14 mouse cellular contexts compared by ENCODE assay signal in genomic region chr5:66498140-66498539, GRCm38 (mm10).
DNase-seq lines count a peak whose midpoint lies in the region; ATAC-seq and TF ChIP-seq lines count a peak whose summit lies in the region.
"Had no signal": no experiment of that assay in that cellular context is flagged by ENCODE, and none has a peak within 500 bp of the region (broad histone marks: within the 10 kb centered on the region; RNA-seq: fewer than 3 reads in every experiment).

No protein-coding gene starts in this region.

- peak; percentile 5; the same call in 1 of the 2 replicates for ATAC-seq in kidney, embryonic 15.5 days (replicated peaks; ENCODE audit: low FRiP score)
- ATAC-seq in lung, embryonic 16.5 days (ENCODE audit: low read depth), result peak; percentile 77
- no peak for ATAC-seq in stomach, postnatal 0 days (ENCODE audit: low FRiP score, low TSS enrichment)
- ATAC-seq: forebrain, embryonic 13.5 days had no signal

- no peaks in the 10 kb centered on the region for H3K9me3 ChIP-seq in heart, embryonic 10.5 days
- H3K9me3 ChIP-seq in kidney, embryonic 15.5 days (replicated peaks), result no peaks in the 10 kb centered on the region
- no peaks in the 10 kb centered on the region for H3K9me3 ChIP-seq in lung, embryonic 16.5 days (ENCODE audit: control insufficient read depth, low read length)
- no peaks in the 10 kb centered on the region for H3K9me3 ChIP-seq in stomach, postnatal 0 days (ENCODE audit: control insufficient read depth, low read length)
- H3K9me3 ChIP-seq: forebrain, embryonic 13.5 days had no signal

- H3K9ac ChIP-seq in kidney, embryonic 15.5 days, result no peak overlapping the region
- H3K9ac ChIP-seq in lung, embryonic 16.5 days (ENCODE audit: low read length), result no peak overlapping the region
- no peak overlapping the region for H3K9ac ChIP-seq in stomach, postnatal 0 days (ENCODE audit: low read length)
- H3K9ac ChIP-seq: forebrain, embryonic 13.5 days; hindbrain, embryonic 14.5 days had no signal

- H3K4me2 ChIP-seq in kidney, embryonic 15.5 days, result no peak overlapping the region
- peak overlapping the region; percentile 20; the same call in 1 of the 2 replicates for H3K4me2 ChIP-seq in lung, embryonic 16.5 days (ENCODE audit: low read depth, low read length)
- H3K4me2 ChIP-seq in stomach, postnatal 0 days (replicated peaks; ENCODE audit: low read depth), result no peak overlapping the region
- H3K4me2 ChIP-seq: forebrain, embryonic 13.5 days; hindbrain, embryonic 14.5 days; midbrain, embryonic 11.5 days had no signal

- peaks cover 44% of the 10 kb centered on the region for H3K4me1 ChIP-seq in heart, embryonic 10.5 days
- peaks cover 43% of the 10 kb centered on the region for H3K4me1 ChIP-seq in kidney, embryonic 15.5 days
- H3K4me1 ChIP-seq in lung, embryonic 16.5 days (replicated peaks; ENCODE audit: control insufficient read depth, insufficient read depth, low read length), result peaks cover 36% of the 10 kb centered on the region
- H3K4me1 ChIP-seq in stomach, postnatal 0 days (replicated peaks; ENCODE audit: control insufficient read depth, insufficient read depth), result no peaks in the 10 kb centered on the region; the same call in 1 of the 2 replicates
- H3K4me1 ChIP-seq: forebrain, embryonic 13.5 days had no signal

- no peaks in the 10 kb centered on the region for H3K27me3 ChIP-seq in heart, embryonic 10.5 days (ENCODE audit: insufficient read depth, poor library complexity, severe bottlenecking)
- no peaks in the 10 kb centered on the region for H3K27me3 ChIP-seq in kidney, embryonic 15.5 days
- no peaks in the 10 kb centered on the region for H3K27me3 ChIP-seq in lung, embryonic 16.5 days (ENCODE audit: control insufficient read depth, insufficient read depth, low read depth, low read length)
- H3K27me3 ChIP-seq in stomach, postnatal 0 days (ENCODE audit: control insufficient read depth, insufficient read depth, low read length), result no peaks in the 10 kb centered on the region
- H3K27me3 ChIP-seq: forebrain, embryonic 13.5 days had no signal

- no peak for TF ChIP-seq CTCF in stomach, postnatal 0 days (IDR thresholded peaks at IDR 0.05; ENCODE audit: low read depth)

- no peak overlapping the region for H3K4me3 ChIP-seq in heart, embryonic 10.5 days
- H3K4me3 ChIP-seq in kidney, embryonic 15.5 days (replicated peaks), result no peak overlapping the region
- H3K4me3 ChIP-seq in lung, embryonic 16.5 days (ENCODE audit: low read length), result no peak overlapping the region
- H3K4me3 ChIP-seq in stomach, postnatal 0 days (ENCODE audit: low read depth, low read length), result no peak overlapping the region
- H3K4me3 ChIP-seq: forebrain, embryonic 13.5 days had no signal

- no peak for TF ChIP-seq EP300 in stomach, postnatal 0 days (optimal IDR thresholded peaks at IDR 0.05)

- H3K36me3 ChIP-seq in heart, embryonic 10.5 days, result no peaks in the 10 kb centered on the region
- H3K36me3 ChIP-seq in kidney, embryonic 15.5 days, result no peaks in the 10 kb centered on the region
- H3K36me3 ChIP-seq in lung, embryonic 16.5 days (ENCODE audit: control insufficient read depth, insufficient read depth, low read length), result no peaks in the 10 kb centered on the region
- no peaks in the 10 kb centered on the region for H3K36me3 ChIP-seq in stomach, postnatal 0 days (ENCODE audit: control insufficient read depth, insufficient read depth, low read length)

- H3K27ac ChIP-seq in heart, embryonic 10.5 days, result peak overlapping the region; percentile 64; the same call in 1 of the 2 replicates
- H3K27ac ChIP-seq in kidney, embryonic 15.5 days, result peak overlapping the region; percentile 79
- H3K27ac ChIP-seq in lung, embryonic 16.5 days (ENCODE audit: low read length), result peak overlapping the region; percentile 89
- 0 out of 2 replicates have a peak overlapping the region, but pooled peaks have one; percentile 8 for H3K27ac ChIP-seq in stomach, postnatal 0 days (replicated peaks)
- H3K27ac ChIP-seq: forebrain, embryonic 13.5 days; hindbrain, embryonic 14.5 days; macrophage had no signal

- WGBS in heart, embryonic 10.5 days, result 75% methylated on average over 1 of the region's 1 CpGs
- WGBS in kidney, embryonic 15.5 days, result 43% methylated on average over 1 of the region's 1 CpGs
- 36% methylated on average over 1 of the region's 1 CpGs for WGBS in lung, embryonic 16.5 days
- 43% methylated on average over 1 of the region's 1 CpGs for WGBS in stomach, postnatal 0 days

- intact Hi-C loops in heart, postnatal 36 days (cut with DNase I), result no loop called here

- DNase-seq in heart, embryonic 10.5 days (ENCODE audit: low spot score), result no peak
- DNase-seq in heart, postnatal 36 days, result no peak
- no peak for DNase-seq in kidney, postnatal 4 days
- DNase-seq in lung, postnatal 10 days, result no peak
- no peak for DNase-seq in stomach, postnatal 0 days (ENCODE audit: low spot score)
- no peak for DNase-seq in frontal cortex, postnatal 10 days (ENCODE audit: low spot score in 2 of 2)
- DNase-seq: cerebellum, postnatal 10 days; thymus, postnatal 25 days had no signal

Comparison
In these comparisons a context has a peak if more than half of its experiments do, and no peak if none do; other contexts are left out.
1. H3K27ac ChIP-seq: peak in every context shown above with its lines; median percentile 89 in lung, embryonic 16.5 days; 79 in kidney, embryonic 15.5 days; 64 in heart, embryonic 10.5 days; 8 in stomach, postnatal 0 days.